Mouse (Mus musculus) urinary bladder, postnatal 36 days (tissue): ENCODE data around the gene Tyk2.

Source experiments
- DNase-seq, 2 experiments: peaks; one replicate each; pipeline ENCODE4 v3.0.0; 2022; ENCODE audit warnings: low spot score in 2 of 2, mixed read lengths in 1 of 2

The Tyk2 gene

DNA sequence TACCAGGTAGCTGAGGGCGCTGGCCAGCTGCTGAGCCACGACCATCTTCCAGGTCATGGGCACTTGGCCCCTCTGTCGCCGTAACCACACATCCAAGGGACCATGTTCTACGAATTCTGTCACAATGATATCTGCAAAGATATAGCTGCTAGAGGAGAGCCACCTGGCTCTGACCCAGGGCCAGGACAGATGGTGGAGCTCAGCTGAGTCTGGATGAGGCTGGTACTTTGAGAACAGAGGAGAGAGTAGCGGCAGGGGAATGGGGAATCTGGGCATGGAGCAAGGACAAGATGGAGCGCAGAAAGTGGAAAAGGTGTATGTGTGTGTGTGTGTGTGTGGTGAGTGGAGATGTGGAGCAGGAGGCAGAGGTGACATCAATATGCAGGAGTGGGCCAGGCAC lies 16.9 kb downstream of the Tyk2 start:
- no peak for DNase-seq

GRCm38 (mm10) chr9:21113751-21114150 lies 17.3 kb downstream of the Tyk2 start:
- no peak for DNase-seq

DNA sequence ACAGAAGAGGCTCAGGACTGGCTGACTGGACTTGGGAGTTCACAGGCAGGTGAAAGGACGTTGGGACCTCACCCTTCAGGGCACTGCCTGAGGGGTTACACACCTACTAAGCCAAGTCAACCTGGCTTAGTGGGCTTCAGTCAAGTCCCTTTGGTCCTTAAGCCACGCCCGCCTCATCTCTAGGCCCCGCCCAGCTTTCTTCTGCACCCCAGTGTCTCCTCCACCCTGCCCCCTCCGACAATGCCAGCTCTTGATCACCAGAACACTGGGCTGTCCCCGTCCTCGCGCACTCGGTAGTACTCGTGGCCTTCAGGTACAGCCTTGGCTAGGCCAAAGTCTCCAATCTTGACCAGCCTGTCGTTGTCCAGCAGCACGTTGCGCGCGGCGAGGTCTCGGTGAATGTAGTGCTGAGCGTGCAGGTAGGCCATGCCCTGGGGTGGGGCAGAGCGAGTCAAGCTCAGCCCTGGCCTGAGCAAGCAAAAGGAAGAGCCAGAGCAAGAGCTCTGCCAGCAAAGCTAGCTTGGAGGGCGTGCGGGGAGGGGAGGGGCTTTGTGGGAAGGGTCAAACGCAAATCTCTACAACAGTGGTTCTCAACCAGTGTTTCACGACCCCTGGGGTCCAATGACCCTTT lies 23.3 kb downstream of the Tyk2 start:
- DNase-seq: no peak

DNA sequence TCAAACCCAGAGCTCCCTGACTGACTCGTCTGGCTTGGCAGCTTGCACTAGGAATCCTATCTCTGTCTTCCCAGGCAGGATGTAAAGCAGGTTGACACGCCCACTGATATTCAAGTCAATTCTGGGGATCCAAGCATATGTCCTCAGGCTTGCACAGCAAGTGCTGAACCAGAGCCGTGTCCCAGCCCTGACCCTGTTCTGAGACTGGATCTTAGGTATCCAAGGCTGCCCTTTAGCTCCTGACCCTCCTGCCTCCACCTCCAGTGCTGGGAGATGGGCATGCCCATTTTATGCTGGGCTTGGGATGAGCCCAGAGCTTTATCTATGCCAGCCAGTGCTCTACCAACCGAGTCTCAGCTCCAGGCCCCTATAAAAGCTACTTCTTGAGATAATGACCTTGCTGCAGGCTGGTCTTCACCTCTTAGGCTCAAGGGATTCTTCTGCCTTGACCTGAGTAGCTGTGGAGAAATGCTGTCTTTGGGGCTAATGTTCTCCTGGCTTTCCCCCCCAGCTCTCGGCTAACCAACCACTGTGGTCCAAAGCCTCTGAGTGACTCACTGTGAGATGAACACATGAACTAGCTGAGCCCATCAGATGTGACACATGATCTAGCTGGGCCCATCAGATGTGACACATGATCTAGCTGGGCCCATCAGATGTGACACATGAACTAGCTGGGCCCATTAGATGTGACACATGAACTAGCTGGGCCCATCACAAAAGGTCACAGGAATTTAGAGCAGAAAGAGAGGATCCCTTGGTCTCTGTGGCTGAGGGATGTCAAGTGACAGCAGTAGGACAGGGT lies 25.1 kb downstream of the Tyk2 start:
- no peak for DNase-seq

DNA sequence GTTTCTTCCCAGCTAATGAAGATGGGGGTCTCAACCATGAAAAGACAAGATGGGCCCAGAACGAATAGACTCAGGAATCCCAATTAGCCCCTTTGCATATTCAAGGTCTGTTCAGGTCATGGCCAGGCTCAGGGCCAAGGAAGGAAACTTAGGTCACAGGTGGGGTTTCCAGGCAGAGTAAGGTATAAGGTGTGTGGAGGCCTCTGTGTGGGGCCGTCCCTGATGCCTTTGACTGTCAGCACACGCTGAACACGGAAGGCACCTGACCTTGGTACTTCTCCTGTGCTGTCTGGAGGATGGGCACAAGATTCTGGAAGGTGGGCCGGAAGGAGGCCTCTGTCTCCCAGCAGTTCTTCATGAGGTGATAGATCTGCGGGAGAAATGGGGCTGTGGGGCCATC lies 26.2 kb downstream of the Tyk2 start:
- no peak for DNase-seq

DNA sequence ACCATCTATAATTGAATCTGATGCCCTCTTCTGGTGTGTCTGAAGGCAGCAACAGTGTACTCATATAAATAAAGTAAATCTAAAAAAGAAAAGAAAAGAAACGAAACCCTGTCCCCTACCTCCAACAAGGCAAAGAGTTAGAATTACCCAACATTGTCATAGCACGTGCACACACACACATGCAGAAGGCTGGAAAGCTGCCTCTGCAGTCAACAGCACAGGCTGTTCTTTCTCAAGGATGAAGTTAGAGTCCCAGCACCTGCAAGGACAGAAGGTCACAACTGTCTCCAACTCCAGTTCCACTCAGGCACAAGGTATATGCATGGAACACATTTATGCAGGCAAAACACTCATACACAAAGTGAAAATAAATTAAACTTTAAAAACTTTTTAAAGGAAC lies 29.0 kb downstream of the Tyk2 start:
- DNase-seq: no peak

DNA sequence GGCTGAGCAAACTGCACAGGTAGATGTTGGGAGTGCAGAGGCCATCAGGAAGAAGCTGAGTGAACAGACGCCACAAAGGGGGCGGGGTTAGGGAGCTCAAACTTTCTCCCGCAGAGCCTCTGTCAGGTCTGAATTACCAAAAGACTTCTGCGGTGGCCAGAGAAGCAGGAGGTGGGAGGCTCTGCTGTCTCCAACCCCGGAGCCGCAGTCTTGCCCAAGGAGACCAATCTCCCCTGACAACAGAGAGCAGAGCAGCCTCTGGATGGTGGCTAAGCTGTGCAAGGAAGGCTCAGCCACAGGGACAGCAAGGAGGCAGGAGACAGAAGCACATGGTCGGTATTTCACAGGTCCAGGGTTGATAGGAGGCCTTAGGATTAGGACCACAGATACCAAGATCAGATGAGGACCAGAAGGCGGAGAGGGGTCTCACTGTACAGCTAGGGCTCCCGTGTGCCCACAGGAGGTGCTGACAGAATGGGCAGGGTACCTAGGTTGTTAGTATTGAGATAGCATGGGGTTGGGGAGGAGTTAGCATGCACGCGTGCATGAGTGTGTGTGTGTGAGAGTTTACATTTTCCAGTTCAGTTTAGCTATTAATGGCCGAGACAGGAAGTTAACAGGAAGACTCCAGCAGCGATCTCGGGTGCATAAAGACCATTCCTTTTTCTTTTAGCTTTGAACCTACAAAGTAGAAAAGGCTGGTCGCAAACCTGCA lies 30.4 kb downstream of the Tyk2 start:
- no peak for DNase-seq

- peak; percentile 33 to 42 for DNase-seq
Observed at GRCm38 (mm10) chr9:21097793-21098192, 33.2 kb downstream of the Tyk2 start.

DNA sequence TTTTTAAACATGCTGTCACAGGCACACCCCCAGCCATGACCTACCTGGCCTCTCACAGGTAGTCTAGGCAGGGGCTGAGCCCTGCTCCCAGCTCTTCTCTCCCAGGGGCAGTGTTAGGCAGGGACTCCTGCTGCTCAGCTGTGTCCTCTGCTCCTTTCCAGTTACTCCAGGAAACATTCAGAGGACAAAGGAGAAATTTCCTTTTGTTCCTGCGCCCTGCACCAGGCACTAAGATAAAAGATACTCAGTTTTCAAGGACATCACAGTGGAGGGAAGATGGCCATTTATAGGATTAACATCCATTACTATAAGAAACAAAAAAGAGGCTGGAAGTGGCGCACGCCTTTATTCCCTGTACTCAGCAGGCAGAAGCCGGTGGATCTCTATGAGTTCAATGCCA lies 35.1 kb downstream of the Tyk2 start:
- no peak for DNase-seq

- DNase-seq: no peak
Observed at GRCm38 (mm10) chr9:21093423-21093822, 37.6 kb downstream of the Tyk2 start.

GRCm38 (mm10) chr9:21091707-21092320 lies 39.2 kb downstream of the Tyk2 start, which contains the start of the genes Gm38431 and Raver1:
TSS of gene Gm38431 (minus strand) at chr9:21091997.
TSS of gene Raver1 (minus strand) at chr9:21092008.
- DNase-seq: peak; percentile 94 to 98

DNA sequence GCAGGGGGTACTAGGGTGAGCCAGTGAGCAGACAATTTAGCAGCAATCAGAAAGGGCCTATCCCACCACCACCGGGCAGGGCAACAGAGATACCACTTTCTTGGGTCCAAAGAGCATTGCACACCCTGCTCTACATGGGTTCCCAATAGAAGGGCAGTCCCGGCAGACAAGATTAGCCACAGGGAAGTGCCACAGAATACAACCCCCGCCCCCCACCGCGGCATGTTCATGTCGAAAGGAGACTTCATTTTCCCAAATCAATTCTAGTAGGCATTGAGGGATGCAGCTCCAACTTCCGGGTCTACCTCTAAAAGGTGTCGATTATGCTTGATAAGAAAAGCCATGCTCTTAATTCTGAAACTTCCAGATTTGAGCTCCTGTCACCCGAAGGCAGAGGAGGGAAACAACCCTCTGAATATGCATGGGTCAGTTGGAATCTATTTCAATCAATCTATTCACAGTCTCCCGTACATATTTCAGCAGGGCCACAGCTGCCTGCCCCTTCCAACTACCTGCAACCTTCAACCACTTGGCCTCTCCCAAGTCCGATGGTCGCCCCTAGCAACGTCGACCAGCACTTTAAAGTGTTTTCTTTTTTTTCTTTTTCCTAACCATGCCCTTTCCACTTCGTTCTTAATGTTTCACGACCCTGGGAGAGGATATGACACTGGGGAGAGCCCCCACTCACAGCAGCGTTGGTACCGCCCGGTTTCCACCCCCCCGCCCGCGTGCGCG lies 39.9 kb downstream of the Tyk2 start:
- peak in 1 of 2 experiments; percentile 15 for DNase-seq

DNA sequence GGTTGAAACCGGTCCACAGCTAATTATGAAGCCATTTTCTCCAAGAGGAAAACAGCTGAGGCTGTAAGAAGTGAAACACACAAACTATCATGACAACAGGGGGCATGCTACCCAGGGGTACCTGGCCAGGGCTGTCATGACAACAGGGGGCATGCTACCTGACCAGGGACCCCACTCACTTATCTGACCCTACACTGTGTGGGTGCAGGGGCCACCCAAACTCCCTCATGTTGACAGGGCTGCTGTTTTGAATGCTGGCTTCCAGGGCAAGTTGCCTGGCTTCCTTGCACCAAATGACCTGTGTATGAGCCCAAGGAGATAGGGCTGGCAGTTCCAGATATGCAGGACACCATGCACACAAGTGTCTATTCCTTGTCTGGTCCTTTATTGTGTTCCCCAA lies 40.5 kb downstream of the Tyk2 start:
- no peak for DNase-seq

DNA sequence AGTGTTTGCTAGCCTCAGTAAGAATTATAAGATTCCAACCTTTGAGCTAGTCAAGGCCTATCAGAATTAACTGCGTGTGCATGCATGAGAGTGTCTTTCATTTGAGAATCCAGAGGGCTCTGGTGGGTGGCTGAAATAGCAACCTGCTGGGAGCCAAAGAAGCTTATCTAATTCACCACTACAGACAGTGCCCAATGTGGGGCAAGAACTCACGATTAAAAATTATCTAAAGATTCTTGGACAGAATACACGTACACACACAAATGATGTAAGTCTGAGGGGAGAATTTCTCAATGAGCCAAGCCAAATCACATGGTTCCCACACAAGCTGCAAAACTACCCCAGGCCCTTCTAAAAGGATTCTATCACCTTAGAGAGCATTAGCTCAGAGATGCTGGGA lies 47.7 kb downstream of the Tyk2 start:
- no peak for DNase-seq

- DNase-seq: no peak
Observed at GRCm38 (mm10) chr9:21081127-21081526, 49.9 kb downstream of the Tyk2 start.

GRCm38 (mm10) chr9:21075625-21076024 lies 55.4 kb downstream of the Tyk2 start:
- DNase-seq: no peak

- DNase-seq: no peak
Observed at GRCm38 (mm10) chr9:21074173-21074572, 56.9 kb downstream of the Tyk2 start.

- DNase-seq: peak; percentile 83 to 89
Observed at GRCm38 (mm10) chr9:21073044-21073840, 57.8 kb downstream of the Tyk2 start, which contains the start of the genes Gm49373 and Fdx1l. TSS of gene Gm49373 (minus strand) at chr9:21073096. TSS of gene Fdx1l (minus strand) at chr9:21073614.

DNA sequence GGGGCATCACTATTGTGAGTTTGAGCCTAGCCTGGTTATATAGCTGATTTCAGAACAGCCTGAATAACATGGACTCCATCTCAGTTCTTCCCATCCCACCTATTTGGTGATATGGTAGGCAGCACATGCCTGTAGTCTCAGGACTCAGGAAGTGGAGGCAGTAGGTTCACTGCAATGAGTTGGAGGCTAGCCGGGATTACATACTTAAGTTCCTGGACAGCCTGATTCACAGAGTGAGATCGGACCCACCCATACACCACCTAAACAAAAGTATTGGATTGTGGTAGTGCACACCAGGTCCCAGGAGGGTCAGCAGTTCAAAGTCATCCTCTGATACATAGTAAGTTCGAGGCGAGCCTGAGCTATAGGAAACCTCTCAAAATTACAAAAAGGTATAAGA lies 58.4 kb downstream of the Tyk2 start:
- no peak for DNase-seq

DNA sequence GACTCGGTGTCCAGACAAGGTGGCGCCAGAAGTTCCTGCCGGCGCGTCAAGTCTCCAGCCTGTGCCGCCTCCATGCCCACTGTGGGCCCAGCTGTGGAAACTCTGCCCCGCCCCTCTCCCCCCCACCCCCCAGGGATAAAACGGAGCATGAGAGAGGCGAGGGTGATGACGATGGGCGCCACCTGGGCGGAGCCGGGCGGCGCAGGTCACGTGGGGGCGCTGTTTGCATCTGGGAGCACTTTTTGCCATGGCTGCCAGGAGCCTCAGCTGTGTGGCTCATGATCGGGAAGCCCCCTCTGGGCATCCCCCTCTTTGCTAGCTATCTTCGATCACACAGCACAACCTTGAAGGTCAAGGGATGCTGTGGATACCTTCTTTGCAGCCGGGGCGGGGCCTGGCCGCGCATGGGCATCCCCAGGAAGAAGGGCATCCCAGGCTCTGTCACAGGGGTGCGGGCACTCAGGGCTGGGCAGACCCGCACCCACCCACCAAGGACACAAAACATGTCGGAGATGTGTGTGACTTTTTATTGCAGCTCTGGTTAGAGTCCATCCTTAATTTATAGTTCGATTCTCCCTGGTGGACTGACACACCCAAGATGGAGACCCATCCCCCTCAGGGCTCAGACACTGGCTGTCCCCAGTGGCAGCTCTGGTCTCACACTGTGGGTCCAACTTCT lies 63.9 kb downstream of the Tyk2 start, which contains the start of gene Zglp1:
TSS of gene Zglp1 (minus strand) at position 88 of the 679 bp plus-strand sequence.
- DNase-seq: no peak
